Mouse (Mus musculus): ENCODE measurements around the gene Sema4d. TPM values are rescaled to one million over a fixed set of nuclear protein-coding genes. Genes with fewer than 3 reads are reported as not detected.

Sema4d gene
- total RNA-seq, 2 experiments from 2014 or later = 93.1 to 112 TPM

Small RNA genes within 50 kb of the gene (microRNA-seq; reads per million reads assigned to microRNA genes)
- gene Gm23566 = 0 reads per million in 2 experiments

Other genes with a start within 250 kb of the Sema4d start
- gene Shc3, start 224.3 kb downstream of the Sema4d start, total RNA-seq (2021) = 100 to 1,000 TPM; 218 to 226 TPM
- 1 to 10 TPM; 2.4 to 3.6 TPM for gene Cks2, start 148.5 kb downstream of the Sema4d start, total RNA-seq (2021)
- gene Secisbp2, start 142.1 kb downstream of the Sema4d start, total RNA-seq (2021) = 10 to 100 TPM; 16.0 to 16.9 TPM
- 10 to 100 TPM; 16.4 to 19.1 TPM for gene Gadd45g, start 52.9 kb upstream of the Sema4d start, total RNA-seq (2021)

Data from left cerebral cortex, postnatal 14 days (tissue).